Mouse (Mus musculus) forebrain, postnatal 0 days (tissue): ENCODE measurements around the gene Rnasek. TPM values are rescaled to one million over a fixed set of nuclear protein-coding genes. Genes with fewer than 3 reads are reported as not detected.

ENCODE experiments used
- ATAC-seq: fragments of 200-750 bp; cut with Nextera tagmentation; 2 replicates; pipeline ENCODE4 v1.8.0; 2017; ENCODE audit warnings: mild to moderate bottlenecking, moderate library complexity
- DNase-seq: peaks from one replicate; pipeline ENCODE4 v3.0.0-alpha.2; 2015
- H3K27ac ChIP-seq: fragments of 300-500 bp; sonication (generic); 2 replicates; pipeline ENCODE4 v1.5.1; 2014; ENCODE audit warnings: low read depth, mild to moderate bottlenecking, antibody characterized with exemption, low read length, moderate library complexity, mixed read lengths
- H3K27me3 ChIP-seq: fragments of 300-500 bp; sonication (generic); 2 replicates; pipeline ENCODE4 v1.6.1; 2014; ENCODE audit warnings: mild to moderate bottlenecking, low read length, mixed read lengths; ENCODE audit not compliant: insufficient read depth
- H3K36me3 ChIP-seq: fragments of 300-500 bp; sonication (generic); 2 replicates; pipeline ENCODE4 v1.6.1; 2014; ENCODE audit warnings: mild to moderate bottlenecking, moderate library complexity; ENCODE audit not compliant: insufficient read depth
- H3K4me1 ChIP-seq: fragments of 300-500 bp; sonication (generic); 2 replicates; pipeline ENCODE4 v1.6.1; 2014; ENCODE audit warnings: antibody characterized with exemption; ENCODE audit not compliant: insufficient read depth
- H3K4me2 ChIP-seq: fragments of 300-500 bp; sonication (generic); 2 replicates; pipeline ENCODE4 v1.6.1; 2014; ENCODE audit warnings: low read depth, mild to moderate bottlenecking, moderate library complexity
- H3K4me3 ChIP-seq: fragments of 300-500 bp; sonication (generic); 2 replicates; pipeline ENCODE4 v1.5.1; 2014; ENCODE audit warnings: low read depth, low read length, mixed read lengths
- H3K9ac ChIP-seq: fragments of 300-500 bp; sonication (generic); 2 replicates; pipeline ENCODE4 v1.6.1; 2014; ENCODE audit warnings: mild to moderate bottlenecking
- H3K9me3 ChIP-seq: fragments of 300-500 bp; sonication (generic); 2 replicates; pipeline ENCODE4 v1.6.1; 2016; ENCODE audit warnings: low read length
- CTCF ChIP-seq: sonication (generic); IDR thresholded peaks from 2 replicates; pipeline ENCODE4 v1.5.1; 2016; ENCODE audit warnings: antibody characterized with exemption, control low read depth, low read depth
- WGBS: fragments of 180-500 bp; shearing (Covaris S2); extraction: QIAGEN DNeasy Blood & Tissue Kit; methylation state at CpG from one replicate; pipeline ENCODE4 v1.1.7; 2014; 5-methylcytosine and 5-hydroxymethylcytosine counted together
- microRNA counts: library from miRNA; unstranded; fragments of <30 nt; microRNA quantifications from one replicate; lab custom pipeline; 2015
- microRNA-seq, 2 experiments: library from miRNA; unstranded; fragments of <30 nt; microRNA quantifications; one replicate each; pipeline ENCODE4; 2016
- polyA plus RNA-seq: library from polyadenylated mRNA; unstranded; fragments of >200 nt; fragmentation: Nextera tagmentation; extraction: Ambion mirVana; gene quantifications from 2 replicates; pipeline ENCODE4 v1.2.1, GENCODE M21; 2015
- total RNA-seq: library from RNA; depleted of rRNA; stranded (reverse); fragments of >200 nt; gene quantifications from 2 replicates; pipeline ENCODE4 v1.2.3, GENCODE M21; 2014; rRNA removed

The Rnasek gene
- total and polyA plus RNA-seq, 2 experiments from 2014 or later, result 48.0 to 544 TPM

DNA sequence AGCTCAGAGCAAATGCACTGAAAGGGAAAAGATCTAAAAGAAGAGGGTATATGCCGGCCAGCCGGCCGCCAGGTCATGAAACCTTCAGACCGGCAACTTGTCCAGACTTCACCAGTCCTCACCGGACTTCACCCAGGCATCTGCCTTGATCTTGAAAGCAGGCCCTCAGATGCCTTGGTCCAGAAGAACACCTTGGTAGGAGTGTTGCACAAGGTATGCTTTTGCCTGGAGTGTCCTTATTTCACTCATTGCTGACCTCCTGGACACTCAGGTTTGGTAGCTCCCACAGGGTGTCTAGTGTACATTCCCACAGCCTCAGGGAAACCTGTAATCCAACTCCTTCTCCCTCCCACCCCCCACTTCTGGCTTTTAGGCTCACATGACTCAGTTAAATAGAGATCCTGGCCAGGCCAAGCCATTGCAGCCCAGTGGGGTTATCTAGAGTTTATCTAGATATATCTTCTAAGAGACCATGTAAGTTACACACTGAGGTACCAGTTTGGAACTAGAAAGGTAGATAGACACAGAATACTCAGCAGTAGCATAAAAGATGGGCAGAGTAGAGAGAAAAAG, 39.5 kb downstream of the Rnasek start:
- WGBS, result 82% methylated on average over 5 of the region's 5 CpGs
- Histone ChIP-seq H3K9me3 (no peaks in the 10 kb centered on the region), H3K27ac (no peak overlapping the region), H3K4me1 (no peaks in the 10 kb centered on the region), H3K4me3 (no peak overlapping the region), H3K36me3 (no peaks in the 10 kb centered on the region), H3K9ac (no peak overlapping the region), H3K27me3 (no peaks in the 10 kb centered on the region), H3K4me2 (no peak overlapping the region)
- DNase-seq, result no peak
- no peak for TF ChIP-seq CTCF
- ATAC-seq, result no peak

- no peak for ATAC-seq
Observed at GRCm38 (mm10) chr11:70199107-70199506, 40.5 kb downstream of the Rnasek start.

GRCm38 (mm10) chr11:70198332-70198731, 41.3 kb downstream of the Rnasek start:
- Histone ChIP-seq H3K4me3 (no peak overlapping the region), H3K27me3 (no peaks in the 10 kb centered on the region), H3K36me3 (no peaks in the 10 kb centered on the region), H3K4me2 (no peak overlapping the region), H3K4me1 (no peaks in the 10 kb centered on the region), H3K9me3 (no peaks in the 10 kb centered on the region), H3K9ac (no peak overlapping the region), H3K27ac (no peak overlapping the region)
- WGBS, result 90% methylated on average over 3 of the region's 3 CpGs
- ATAC-seq (no peak), DNase-seq (no peak)
- no peak for TF ChIP-seq CTCF

More at GRCm38 (mm10) chr11:70199107-70199506, 40.5 kb downstream of the Rnasek start:
- no peak overlapping the region for H3K9ac ChIP-seq
- WGBS, result 76% methylated on average over 8 of the region's 8 CpGs
- H3K9me3 ChIP-seq, result no peaks in the 10 kb centered on the region
- no peaks in the 10 kb centered on the region for H3K27me3 ChIP-seq
- no peak for TF ChIP-seq CTCF
- H3K4me1 ChIP-seq, result no peaks in the 10 kb centered on the region
- H3K27ac ChIP-seq, result no peak overlapping the region
- no peak for DNase-seq
- H3K4me2 ChIP-seq, result no peak overlapping the region
- H3K36me3 ChIP-seq, result no peaks in the 10 kb centered on the region
- no peak overlapping the region for H3K4me3 ChIP-seq

- WGBS, result 57% methylated on average over 11 of the region's 11 CpGs
Observed at GRCm38 (mm10) chr11:70193354-70194285, 46.0 kb downstream of the Rnasek start.

DNA sequence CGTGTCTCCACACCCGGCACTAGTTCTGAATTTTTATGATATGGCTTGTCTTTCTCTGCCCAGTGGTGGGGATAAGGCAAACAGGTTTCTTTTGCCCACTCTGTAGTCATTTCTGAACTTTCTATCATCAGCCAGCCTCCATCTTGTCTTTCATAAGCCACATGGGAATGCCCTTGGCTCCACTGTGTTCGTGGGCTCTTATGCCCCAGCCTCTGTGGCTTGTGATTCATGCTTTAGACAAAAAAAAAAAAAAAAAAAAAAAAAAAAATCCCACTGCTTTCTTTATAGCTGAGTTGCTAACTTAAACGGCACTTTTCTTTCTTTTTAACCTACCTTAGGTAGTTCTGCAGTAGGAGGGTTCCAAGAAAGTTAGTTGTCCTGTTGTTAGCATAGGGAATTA, 47.5 kb downstream of the Rnasek start:
- 74% methylated on average over 4 of the region's 4 CpGs for WGBS

More at GRCm38 (mm10) chr11:70193354-70194285, 46.0 kb downstream of the Rnasek start:
- H3K27me3 ChIP-seq, result no peaks in the 10 kb centered on the region
- H3K9ac ChIP-seq, result no peak overlapping the region
- H3K36me3 ChIP-seq, result no peaks in the 10 kb centered on the region
- H3K9me3 ChIP-seq, result no peaks in the 10 kb centered on the region
- no peak for TF ChIP-seq CTCF
- DNase-seq (no peak), ATAC-seq (no peak)
- H3K27ac ChIP-seq, result no peak overlapping the region
- no peak overlapping the region for H3K4me2 ChIP-seq
- H3K4me3 ChIP-seq, result no peak overlapping the region
- H3K4me1 ChIP-seq, result no peaks in the 10 kb centered on the region

DNA sequence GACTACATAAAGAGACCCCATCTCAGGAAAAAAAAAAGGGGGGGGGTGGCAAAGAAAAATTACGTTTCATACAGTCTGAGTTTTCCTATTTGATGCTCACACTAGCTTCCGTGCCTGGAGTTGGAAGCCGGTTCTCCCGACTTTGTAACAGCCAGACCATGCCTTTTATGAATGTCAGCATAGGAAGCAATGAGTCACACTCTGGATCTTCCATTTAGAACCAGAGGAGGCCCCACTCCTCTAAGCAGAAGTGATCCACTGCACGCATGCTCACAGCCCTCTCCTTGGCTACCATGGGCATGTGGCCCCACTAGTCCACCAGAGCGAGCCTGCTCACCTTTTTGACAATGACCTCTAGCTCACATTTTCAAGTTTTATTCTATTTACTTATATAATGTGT, 48.5 kb downstream of the Rnasek start:
- Histone ChIP-seq H3K27me3 (no peaks in the 10 kb centered on the region), H3K9me3 (no peaks in the 10 kb centered on the region), H3K4me1 (no peaks in the 10 kb centered on the region), H3K4me2 (no peak overlapping the region), H3K4me3 (no peak overlapping the region), H3K27ac (no peak overlapping the region), H3K36me3 (no peaks in the 10 kb centered on the region), H3K9ac (no peak overlapping the region)
- no peak for DNase-seq
- TF ChIP-seq CTCF, result no peak
- ATAC-seq, result no peak
- 82% methylated on average over 6 of the region's 6 CpGs for WGBS

More for the DNA sequence above, 47.5 kb downstream of the Rnasek start:
- H3K9ac ChIP-seq, result no peak overlapping the region
- H3K36me3 ChIP-seq, result no peaks in the 10 kb centered on the region
- DNase-seq (no peak), ATAC-seq (no peak)
- H3K4me1 ChIP-seq, result no peaks in the 10 kb centered on the region
- H3K9me3 ChIP-seq, result no peaks in the 10 kb centered on the region
- no peak overlapping the region for H3K4me3 ChIP-seq
- H3K4me2 ChIP-seq, result no peak overlapping the region
- no peak overlapping the region for H3K27ac ChIP-seq
- no peaks in the 10 kb centered on the region for H3K27me3 ChIP-seq
- no peak for TF ChIP-seq CTCF

DNA sequence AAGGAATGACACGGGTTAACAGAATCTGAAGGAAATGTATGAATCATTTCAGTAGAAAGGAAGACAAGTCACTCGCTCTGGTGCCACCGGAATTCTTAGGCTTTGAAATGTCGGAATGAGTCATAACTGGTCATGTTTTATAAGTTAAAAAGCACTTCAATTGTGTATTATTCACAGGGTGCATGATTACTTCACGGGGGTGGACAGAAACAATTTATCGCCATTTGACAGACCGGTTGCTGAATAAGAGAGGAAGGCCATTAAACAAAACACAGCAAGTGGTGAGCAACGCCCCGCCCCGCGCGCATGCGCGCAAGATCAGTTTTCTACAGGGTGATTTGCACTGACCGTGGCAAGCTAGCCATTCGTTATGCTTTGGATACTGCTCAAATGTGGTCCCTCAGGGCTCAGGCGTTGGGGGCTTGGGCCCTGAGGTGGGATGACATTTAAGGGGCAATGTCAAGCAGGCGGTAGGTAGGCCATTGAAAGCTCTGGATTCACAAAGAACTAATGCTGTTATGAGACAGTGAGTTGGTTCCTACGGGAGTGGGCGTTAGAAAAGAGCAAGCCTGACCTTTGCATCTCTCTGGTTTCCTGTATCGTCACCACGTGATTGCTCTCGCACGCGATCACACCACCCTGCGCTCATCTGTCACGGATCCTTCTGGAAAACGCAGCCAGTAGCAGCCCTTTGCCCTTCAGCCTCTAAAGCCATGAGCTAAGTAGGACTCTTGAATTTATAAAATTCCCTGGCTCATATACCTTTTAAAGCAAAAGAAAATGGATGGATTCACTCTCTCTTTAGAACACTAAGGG, 50.1 kb downstream of the Rnasek start:
- no peak overlapping the region for H3K9ac ChIP-seq
- 90% methylated on average over 28 of the region's 28 CpGs for WGBS

More for the DNA sequence above, 50.1 kb downstream of the Rnasek start:
- Histone ChIP-seq H3K36me3 (no peaks in the 10 kb centered on the region), H3K9me3 (no peaks in the 10 kb centered on the region), H3K27me3 (no peaks in the 10 kb centered on the region), H3K4me3 (no peak overlapping the region), H3K27ac (no peak overlapping the region), H3K4me2 (no peak overlapping the region), H3K4me1 (no peaks in the 10 kb centered on the region)
- no peak for ATAC-seq
- no peak for DNase-seq
- TF ChIP-seq CTCF, result no peak

MicroRNA genes within 50 kb of the gene (microRNA counts, 519-probe panel; counts per million panel counts)
- microRNA mmu-miR-195 (lab: Ali Mortazavi, UCI), result not detected
- microRNA mmu-miR-497 (lab: Ali Mortazavi, UCI), result not detected

Small RNA genes lying within 50 kb of the gene (microRNA-seq; reads per million reads assigned to microRNA genes)
- gene Mir195a, result 1,973 to 2,975 reads per million in 2 experiments
- 0 reads per million in 2 experiments for gene Mir497
- 0 reads per million in 2 experiments for gene Mir497b

Other genes starting within 250 kb of the Rnasek start
- 246 and 261 TPM in 2 replicates for gene Gabarap, start 248.7 kb downstream of the Rnasek start, total RNA-seq
- gene Gabarap, start 248.7 kb downstream of the Rnasek start, polyA plus RNA-seq, result 574 and 668 TPM in 2 replicates
- gene Phf23, start 244.1 kb downstream of the Rnasek start, total RNA-seq, result 47.6 and 52.7 TPM in 2 replicates
- gene Phf23, start 244.1 kb downstream of the Rnasek start, polyA plus RNA-seq, result 48.0 and 49.7 TPM in 2 replicates
- 31.9 and 43.9 TPM in 2 replicates for gene Dvl2, start 239.2 kb downstream of the Rnasek start, total RNA-seq
- gene Dvl2, start 239.2 kb downstream of the Rnasek start, polyA plus RNA-seq, result 12.7 and 15.7 TPM in 2 replicates
- 45.1 and 47.7 TPM in 2 replicates for gene Acadvl, start 224.4 kb downstream of the Rnasek start, total RNA-seq
- 47.9 and 51.5 TPM in 2 replicates for gene Acadvl, start 224.4 kb downstream of the Rnasek start, polyA plus RNA-seq
- 214 and 230 TPM in 2 replicates for gene Dlg4, start 222.9 kb downstream of the Rnasek start, total RNA-seq
- 12.1 and 14.3 TPM in 2 replicates for gene Dlg4, start 222.9 kb downstream of the Rnasek start, polyA plus RNA-seq
- 3.0 and 5.4 TPM in 2 replicates for gene Asgr1, start 185.8 kb downstream of the Rnasek start, total RNA-seq
- gene Asgr1, start 185.8 kb downstream of the Rnasek start, polyA plus RNA-seq, result 4.3 and 4.5 TPM in 2 replicates
- gene Asgr2, start 147.2 kb downstream of the Rnasek start, total RNA-seq, result not detected in 2 replicates
- gene Asgr2, start 147.2 kb downstream of the Rnasek start, polyA plus RNA-seq, result not detected in 2 replicates
- gene Mgl2, start 109.5 kb downstream of the Rnasek start, total RNA-seq, result 1.0 and 1.1 TPM in 2 replicates
- 1.5 and 1.9 TPM in 2 replicates for gene Mgl2, start 109.5 kb downstream of the Rnasek start, polyA plus RNA-seq
- 0.67 and 1.3 TPM in 2 replicates for gene Clec10a, start 83.6 kb downstream of the Rnasek start, total RNA-seq
- 1.6 TPM in 2 replicates for gene Clec10a, start 83.6 kb downstream of the Rnasek start, polyA plus RNA-seq
- 11.8 and 19.7 TPM in 2 replicates for gene Slc16a11, start 27.1 kb downstream of the Rnasek start, total RNA-seq
- gene Slc16a11, start 27.1 kb downstream of the Rnasek start, polyA plus RNA-seq, result 9.6 and 13.1 TPM in 2 replicates
- gene Slc16a13, start 18.8 kb downstream of the Rnasek start, total RNA-seq, result 9.8 and 10.9 TPM in 2 replicates
- 8.2 and 9.6 TPM in 2 replicates for gene Slc16a13, start 18.8 kb downstream of the Rnasek start, polyA plus RNA-seq
- gene Bcl6b, start 10.0 kb downstream of the Rnasek start, total RNA-seq, result 4.2 TPM in 2 replicates
- 3.8 and 5.3 TPM in 2 replicates for gene Bcl6b, start 10.0 kb downstream of the Rnasek start, polyA plus RNA-seq
- 48.7 and 54.1 TPM in 2 replicates for gene 0610010K14Rik, start 1.9 kb downstream of the Rnasek start, total RNA-seq
- gene 0610010K14Rik, start 1.9 kb downstream of the Rnasek start, polyA plus RNA-seq, result 161 and 207 TPM in 2 replicates
- 4.9 and 7.4 TPM in 2 replicates for gene Gm21988, start within 50 bp of the Rnasek start, total RNA-seq
- 16.6 and 19.4 TPM in 2 replicates for gene Gm21988, start within 50 bp of the Rnasek start, polyA plus RNA-seq
- gene Alox12, start 15.5 kb upstream of the Rnasek start, total RNA-seq, result 0.10 and 0.31 TPM in 2 replicates
- gene Alox12, start 15.5 kb upstream of the Rnasek start, polyA plus RNA-seq, result 0.46 and 0.59 TPM in 2 replicates
- gene Alox12e, start 82.8 kb upstream of the Rnasek start, total RNA-seq, result 0.10 TPM in 1 of 2 replicates, not detected in the other
- gene Alox12e, start 82.8 kb upstream of the Rnasek start, polyA plus RNA-seq, result 0.08 TPM in 2 replicates
- not detected in 2 replicates for gene Alox15, start 112.2 kb upstream of the Rnasek start, total RNA-seq
- 0.09 TPM in 1 of 2 replicates, not detected in the other for gene Alox15, start 112.2 kb upstream of the Rnasek start, polyA plus RNA-seq
- gene Pelp1, start 170.2 kb upstream of the Rnasek start, total RNA-seq, result 24.5 and 30.7 TPM in 2 replicates
- gene Pelp1, start 170.2 kb upstream of the Rnasek start, polyA plus RNA-seq, result 21.0 and 31.3 TPM in 2 replicates
- 71.9 and 74.4 TPM in 2 replicates for gene Arrb2, start 192.8 kb upstream of the Rnasek start, total RNA-seq
- gene Arrb2, start 192.8 kb upstream of the Rnasek start, polyA plus RNA-seq, result 39.6 and 44.9 TPM in 2 replicates
- gene Med11, start 212.1 kb upstream of the Rnasek start, total RNA-seq, result 21.2 and 41.3 TPM in 2 replicates
- gene Med11, start 212.1 kb upstream of the Rnasek start, polyA plus RNA-seq, result 35.3 and 35.6 TPM in 2 replicates
- 0.54 and 1.1 TPM in 2 replicates for gene Zmynd15, start 219.6 kb upstream of the Rnasek start, total RNA-seq
- gene Zmynd15, start 219.6 kb upstream of the Rnasek start, polyA plus RNA-seq, result 0.24 and 0.84 TPM in 2 replicates
- gene Cxcl16, start 220.1 kb upstream of the Rnasek start, total RNA-seq, result 2.2 and 2.3 TPM in 2 replicates
- gene Cxcl16, start 220.1 kb upstream of the Rnasek start, polyA plus RNA-seq, result 2.0 and 2.4 TPM in 2 replicates